Mouse (Mus musculus) ES-CJ7 (cell line): Measurements from ENCODE around the gene Rfx5.

Experiments
- DNase-seq: peaks from one replicate; pipeline ENCODE4 v3.0.0; 2011; ENCODE audit warnings: low read depth, low spot score

The Rfx5 gene

DNA sequence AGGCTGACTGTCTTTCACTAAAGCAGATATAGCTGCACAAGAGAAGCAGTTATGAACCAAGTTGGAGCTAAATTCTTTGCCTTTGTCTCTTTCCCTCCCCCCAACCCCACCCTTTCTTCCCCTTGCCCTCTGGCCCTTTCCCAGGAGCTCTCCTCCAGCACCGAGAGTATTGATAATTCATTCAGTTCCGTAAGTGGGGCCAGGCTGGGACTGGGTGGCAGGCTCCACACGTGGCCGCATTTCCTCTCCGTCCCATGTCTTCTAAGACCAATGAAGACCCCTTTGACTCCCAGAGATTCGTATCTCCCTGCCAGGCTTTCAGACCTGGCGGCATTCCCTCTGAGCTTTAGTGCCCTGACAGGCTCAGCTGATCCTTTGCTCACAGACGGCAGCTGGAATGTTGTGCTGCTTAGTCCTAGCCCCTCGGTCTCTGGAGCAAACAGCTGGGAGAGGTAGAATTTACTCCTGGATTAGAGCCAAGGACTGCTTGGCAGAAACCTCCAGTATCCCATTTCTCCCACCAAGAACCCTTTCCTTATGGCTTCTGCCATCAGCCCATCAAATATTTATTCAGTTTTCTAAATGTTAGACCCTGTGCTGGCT is 35.4 kb downstream of the Rfx5 start:
- no peak for DNase-seq

GRCm38 (mm10) chr3:94996946-94997345 is 43.1 kb downstream of the Rfx5 start:
- peak; percentile 47 for DNase-seq

DNA sequence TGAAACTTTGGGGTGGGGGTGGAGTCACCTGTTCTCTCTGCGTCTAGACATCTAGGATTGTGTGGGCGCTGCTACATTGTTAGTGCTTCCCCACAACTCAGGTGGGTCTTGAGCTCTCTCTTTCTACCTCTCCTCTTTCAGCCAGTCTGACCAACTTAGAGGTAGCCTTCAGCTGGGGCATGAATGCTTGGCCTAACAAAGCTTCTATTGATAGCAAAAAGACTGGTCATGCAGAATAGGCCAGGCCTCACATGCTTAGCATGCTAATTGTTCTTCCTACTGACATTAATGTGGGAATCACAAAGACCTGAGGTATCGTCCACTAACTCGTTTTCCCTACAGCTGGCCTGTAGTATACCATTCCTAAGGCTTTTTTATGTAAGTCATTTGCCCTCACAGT is 48.7 kb downstream of the Rfx5 start:
- DNase-seq: no peak

GRCm38 (mm10) chr3:95003273-95003672 is 49.4 kb downstream of the Rfx5 start:
- no peak for DNase-seq

DNA sequence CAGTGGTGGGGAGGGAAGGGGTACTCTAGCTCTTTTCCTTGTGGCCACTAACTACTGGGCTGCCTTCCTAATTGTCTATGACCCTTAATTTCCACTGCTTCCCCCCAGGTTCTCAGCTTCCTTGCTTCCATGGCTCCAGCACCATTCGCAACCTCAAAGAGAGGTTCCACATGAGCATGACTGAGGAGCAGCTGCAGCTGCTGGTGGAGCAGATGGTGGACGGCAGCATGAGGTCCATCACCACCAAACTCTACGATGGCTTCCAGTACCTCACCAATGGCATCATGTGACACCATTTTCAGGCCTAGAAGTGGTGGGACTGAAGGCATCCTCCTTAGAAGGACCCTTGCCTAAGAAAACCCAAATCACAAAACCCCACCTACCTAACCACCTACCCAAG is 51.8 kb downstream of the Rfx5 start:
- no peak for DNase-seq

DNA sequence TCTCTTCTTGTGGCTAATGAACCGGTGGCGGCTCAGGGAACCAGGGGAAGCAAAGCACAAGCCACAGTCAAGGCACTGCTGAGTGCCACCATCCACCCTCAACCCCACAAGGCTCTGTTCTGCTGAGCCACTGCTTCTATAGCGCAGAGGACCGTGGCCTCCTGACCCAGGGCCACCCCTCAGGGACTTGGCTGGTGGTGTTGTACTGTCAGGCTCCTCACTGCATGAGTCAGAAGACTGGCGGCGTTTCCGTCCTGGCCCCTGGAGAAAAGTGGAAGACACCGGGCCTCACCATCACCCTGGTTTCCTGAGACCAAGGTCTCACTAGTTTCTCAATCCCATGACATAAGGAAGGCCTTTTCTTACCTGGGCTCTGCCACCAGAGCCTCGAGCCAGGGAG is 53.8 kb downstream of the Rfx5 start:
- no peak for DNase-seq

DNA sequence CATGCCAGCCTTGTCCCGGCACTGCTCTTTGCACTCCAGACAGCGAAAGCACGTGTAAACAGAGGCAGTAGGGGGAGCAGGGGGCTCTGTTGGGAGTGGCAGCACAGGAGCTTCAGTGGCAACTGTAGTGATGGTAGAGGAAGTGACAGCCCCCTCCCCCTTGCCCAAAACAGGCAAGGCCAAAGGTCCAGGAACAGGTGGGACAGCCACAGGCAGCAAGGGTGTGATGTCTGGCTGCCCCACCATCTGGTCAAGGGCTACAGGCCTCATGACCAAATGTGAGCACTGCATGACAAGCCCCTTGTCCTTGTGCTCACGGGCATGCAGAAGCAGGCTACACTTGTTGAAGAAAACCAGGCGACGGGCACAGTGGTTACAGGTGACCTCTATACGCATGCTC is 56.5 kb downstream of the Rfx5 start:
- no peak for DNase-seq
